Comparison of ENCODE assay signal across 25 mouse cellular contexts in the genomic region with DNA sequence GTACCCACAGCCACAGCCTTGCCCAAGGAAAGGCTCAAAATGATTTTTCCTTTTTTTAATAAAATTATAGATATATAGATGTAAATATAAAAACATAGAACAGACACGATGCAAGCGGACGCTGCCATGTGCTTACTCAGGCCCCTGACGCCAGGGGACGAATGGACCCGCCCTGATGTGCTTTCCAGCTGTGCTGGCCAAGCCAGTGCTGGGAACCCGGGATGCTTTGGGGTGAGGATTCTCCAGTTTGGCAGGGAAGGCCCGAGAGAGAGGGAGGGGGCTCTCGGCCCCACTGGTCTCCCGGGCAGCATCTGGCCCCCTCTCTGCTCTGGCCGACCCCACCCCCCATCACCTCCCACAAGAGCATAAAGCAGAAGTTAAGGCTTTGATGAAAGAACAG. TPM values are rescaled to one million over a fixed set of nuclear protein-coding genes. Genes with fewer than 3 reads are reported as not detected.
"Had no signal": no experiment of that assay in that cellular context is flagged by ENCODE, and none has a peak within 500 bp of the region (broad histone marks: within the 10 kb centered on the region; RNA-seq: fewer than 3 reads in every experiment).

No protein-coding gene starts in this region.

- DNase-seq: liver, postnatal 0 days; lung, adult 2 months; lung, postnatal 10 days; lung, postnatal 36 days; retina, postnatal 1 day; right cerebral cortex, adult 18-20 months; right cerebral cortex, postnatal 25 days; right cerebral cortex, postnatal 4 days; spleen, adult 18-20 months; thymus, adult 18-20 months had no signal

- H3K27ac ChIP-seq: macrophage; midbrain, embryonic 13.5 days; midbrain, embryonic 15.5 days; neural tube, embryonic 13.5 days; neural tube, embryonic 15.5 days had no signal

- ATAC-seq: liver, postnatal 0 days; midbrain, embryonic 13.5 days; midbrain, embryonic 15.5 days had no signal

- H3K4me3 ChIP-seq: megakaryocyte, embryonic 14.5 days; midbrain, embryonic 13.5 days; midbrain, embryonic 15.5 days; neural tube, embryonic 13.5 days; neural tube, embryonic 15.5 days had no signal

- H3K9ac ChIP-seq: liver, postnatal 0 days; midbrain, embryonic 13.5 days; midbrain, embryonic 15.5 days; neural tube, embryonic 13.5 days; neural tube, embryonic 15.5 days had no signal

- H3K27me3 ChIP-seq: midbrain, embryonic 13.5 days; midbrain, embryonic 15.5 days; neural tube, embryonic 13.5 days; neural tube, embryonic 15.5 days had no signal

- H3K4me2 ChIP-seq: midbrain, embryonic 11.5 days; midbrain, embryonic 13.5 days; midbrain, embryonic 15.5 days; neural tube, embryonic 13.5 days; neural tube, embryonic 15.5 days had no signal

- H3K9me3 ChIP-seq: megakaryocyte, embryonic 14.5 days; midbrain, embryonic 13.5 days; midbrain, embryonic 15.5 days; neural tube, embryonic 13.5 days; neural tube, embryonic 15.5 days had no signal

RNA-seq across cellular contexts. Expression of a gene that starts 4.5 kb away (rescaled TPM):
- total RNA-seq: megakaryocyte progenitor cell, adult 5-6 weeks; midbrain, postnatal 0 days; monocyte, adult 5-6 weeks had no signal
- polyA plus RNA-seq: liver, postnatal 0 days; lung, adult 2 months; lung, embryonic 16.5 days; macrophage; midbrain, embryonic 11.5 days; midbrain, postnatal 0 days; neural tube, embryonic 11.5 days; neural tube, embryonic 13.5 days; neural tube, embryonic 15.5 days; small intestine, adult 2 months; stomach, embryonic 14.5 days; stomach, embryonic 16.5 days had no signal

RNA-seq across cellular contexts. Expression of a gene that starts 35.9 kb away (rescaled TPM):
- total RNA-seq: midbrain, postnatal 0 days; monocyte, adult 5-6 weeks had no signal
- polyA plus RNA-seq: liver, postnatal 0 days; macrophage; midbrain, embryonic 11.5 days; midbrain, embryonic 13.5 days; midbrain, embryonic 15.5 days; small intestine, adult 2 months; stomach, embryonic 14.5 days; stomach, embryonic 16.5 days had no signal
